Mouse (Mus musculus) urinary bladder, adult 2 months (tissue): ENCODE data around the gene Aste1. TPM values are rescaled to one million over a fixed set of nuclear protein-coding genes. Genes with fewer than 3 reads are reported as not detected.

Experiments used
- polyA plus RNA-seq: library from polyadenylated mRNA; depleted of rRNA; stranded (reverse); fragments of >200 nt; gene quantifications from 2 replicates; pipeline ENCODE4 v1.2.3, GENCODE M21; 2012; rRNA removed

Aste1 gene
- polyA plus RNA-seq, 1 experiment, result 7.3 TPM

Other genes with a start within 250 kb of the Aste1 start
- 0.12 and 0.26 TPM in 2 replicates for gene Nek11, start 132 bp downstream of the Aste1 start, polyA plus RNA-seq
- 81.9 and 83.4 TPM in 2 replicates for gene Atp2c1, start 131.9 kb downstream of the Aste1 start, polyA plus RNA-seq
- 18.1 and 25.5 TPM in 2 replicates for gene Pik3r4, start 247.6 kb downstream of the Aste1 start, polyA plus RNA-seq